Mouse (Mus musculus) effector memory CD4-positive, alpha-beta T cell, adult 7 months (primary cell): ENCODE measurements around the gene Wdfy1. TPM values are rescaled to one million over a fixed set of nuclear protein-coding genes. Genes with fewer than 3 reads are reported as not detected.

ENCODE experiments used
- polyA plus RNA-seq: library from polyadenylated mRNA; unstranded; fragments of 100-300 nt; shearing (Covaris generic); gene quantifications from one replicate; pipeline ENCODE4 v1.2.1, GENCODE M21; 2017

Wdfy1 gene
- 50.2 TPM for polyA plus RNA-seq

GRCm38 (mm10) chr1:79775927-79776458, at the start of gene Wdfy1, which contains the start of gene Mrpl44:
TSS of gene Wdfy1 (minus strand) at chr1:79776143.
TSS of gene Mrpl44 (plus strand) at chr1:79776018.

DNA sequence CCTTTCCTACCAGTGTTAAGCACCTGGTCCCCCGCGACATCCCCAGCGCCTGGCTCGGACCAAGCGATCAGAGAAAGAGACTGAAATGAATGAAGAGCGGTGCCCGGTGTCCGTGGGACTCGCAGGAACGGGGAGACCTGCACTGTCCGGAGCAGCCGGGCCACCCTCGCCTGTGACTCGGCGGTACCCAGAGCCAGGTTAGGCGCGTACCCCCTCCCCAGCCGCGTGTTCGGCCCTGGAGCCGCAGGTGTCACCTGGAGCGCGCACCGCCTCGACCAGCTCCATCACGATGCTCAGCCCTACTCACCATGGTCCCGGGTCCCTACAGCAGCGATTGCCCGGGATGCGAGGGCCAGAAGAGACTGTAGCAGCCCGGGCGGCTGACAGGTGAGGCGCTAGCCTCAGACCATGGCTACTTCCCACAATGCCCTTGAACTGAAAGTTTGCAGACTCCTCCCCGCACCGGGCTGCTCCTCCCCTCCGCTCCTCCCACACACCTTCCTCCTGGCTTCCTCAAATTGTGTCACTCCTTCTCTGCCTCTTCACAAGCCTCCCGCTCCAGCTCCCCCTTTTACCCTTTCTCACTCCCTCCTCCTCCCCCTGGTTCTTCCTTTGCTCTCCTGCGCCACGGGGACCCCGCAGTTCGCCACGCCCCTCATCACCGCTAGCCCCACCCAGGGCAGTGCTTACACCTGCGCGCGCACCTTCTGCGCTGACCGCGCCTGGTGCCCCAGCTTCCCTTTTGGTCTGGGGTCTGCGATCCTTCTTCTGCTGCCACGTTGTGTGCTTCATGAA, 104.2 kb downstream of the Wdfy1 start, which contains the start of gene Ap1s3:
Gene Ap1s3 (minus strand): TSS at position 430 of the 795 bp plus-strand sequence.

Other genes starting within 250 kb of the Wdfy1 start
- gene Ap1s3, start 104.2 kb downstream of the Wdfy1 start, polyA plus RNA-seq, result 0.69 TPM
- gene Mrpl44, start 125 bp downstream of the Wdfy1 start, polyA plus RNA-seq, result 17.9 TPM
- 7.4 TPM for gene Serpine2, start 85.0 kb upstream of the Wdfy1 start, polyA plus RNA-seq